Mouse (Mus musculus): ENCODE data around the gene Il12rb1. TPM values are rescaled to one million over a fixed set of nuclear protein-coding genes. Genes with fewer than 3 reads are reported as not detected.

The Il12rb1 gene
- polyA plus RNA-seq, 1 experiment from 2014 or later, result not detected

GRCm38 (mm10) chr8:70827796-70828195 lies 19.5 kb downstream of the Il12rb1 start:
- DNase-seq (ENCODE audit: low spot score), result no peak
- Histone ChIP-seq H3K4me2 (replicated peaks) (no peak overlapping the region), H3K4me3 (replicated peaks; ENCODE audit: low read length) (no peak overlapping the region), H3K36me3 (replicated peaks; ENCODE audit: control insufficient read depth, insufficient read depth) (no peaks in the 10 kb centered on the region), H3K4me1 (replicated peaks; ENCODE audit: control insufficient read depth, insufficient read depth, low read length) (no peaks in the 10 kb centered on the region), H3K27me3 (ENCODE audit: control insufficient read depth, insufficient read depth, low read length) (no peaks in the 10 kb centered on the region), H3K9me3 (ENCODE audit: control insufficient read depth, low read length) (no peaks in the 10 kb centered on the region), H3K9ac (no peak overlapping the region), H3K27ac (no peak overlapping the region)
- 89% methylated on average over 1 of the region's 1 CpGs for WGBS
- no peak for ATAC-seq (ENCODE audit: low FRiP score)

DNA sequence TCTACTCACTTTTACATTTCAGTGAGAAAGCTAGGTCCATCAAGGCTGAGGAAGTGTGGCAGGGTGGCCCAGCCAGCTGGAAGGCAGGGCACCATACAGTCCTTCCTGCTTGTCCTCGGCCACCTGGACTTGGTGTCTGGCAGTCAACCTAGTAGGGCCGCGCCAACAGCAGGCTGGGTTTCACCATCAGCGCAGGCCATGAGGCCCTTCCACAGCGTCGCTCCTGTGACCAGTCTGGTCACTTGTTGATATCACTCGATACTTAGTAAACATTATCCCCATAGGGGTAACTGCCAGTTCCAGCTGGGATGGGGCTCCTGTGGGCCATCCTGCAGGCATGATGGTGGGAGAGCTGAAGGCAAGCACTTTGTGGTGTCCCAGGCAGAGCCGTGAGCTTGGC lies 23.3 kb downstream of the Il12rb1 start:
- H3K4me1 ChIP-seq (replicated peaks; ENCODE audit: control insufficient read depth, insufficient read depth, low read length), result no peaks in the 10 kb centered on the region
- H3K9me3 ChIP-seq (ENCODE audit: control insufficient read depth, low read length), result no peaks in the 10 kb centered on the region
- no peak overlapping the region for H3K4me2 ChIP-seq (replicated peaks)
- 90% methylated on average over 8 of the region's 8 CpGs for WGBS
- H3K36me3 ChIP-seq (replicated peaks; ENCODE audit: control insufficient read depth, insufficient read depth), result 0 out of 2 replicates have a peak, but pooled peaks cover 10% of the 10 kb centered on the region
- DNase-seq (ENCODE audit: low spot score), result no peak
- H3K4me3 ChIP-seq (replicated peaks; ENCODE audit: low read length), result no peak overlapping the region
- no peaks in the 10 kb centered on the region for H3K27me3 ChIP-seq (ENCODE audit: control insufficient read depth, insufficient read depth, low read length)
- ATAC-seq (ENCODE audit: low FRiP score), result no peak
- no peak overlapping the region for H3K27ac ChIP-seq
- no peak overlapping the region for H3K9ac ChIP-seq

DNA sequence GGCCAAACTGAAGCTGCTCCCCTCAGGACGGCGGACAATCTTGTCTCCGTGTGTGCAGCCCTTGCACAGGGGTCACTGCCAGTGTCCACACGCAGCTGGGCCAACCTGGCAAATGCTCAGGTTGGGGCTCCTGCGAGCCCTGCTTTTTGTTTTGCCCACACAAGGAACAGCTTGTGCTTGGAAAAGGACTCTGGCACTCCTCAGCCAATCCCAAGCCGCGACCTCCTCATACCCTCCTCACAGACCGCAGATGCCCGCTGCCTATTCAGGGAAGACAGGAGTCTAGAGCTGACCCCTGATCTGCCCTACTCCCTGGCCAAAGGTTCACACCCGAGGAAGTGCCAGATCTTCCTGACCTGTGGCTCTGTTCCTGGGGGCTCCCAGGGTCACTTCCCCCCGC lies 24.1 kb downstream of the Il12rb1 start:
- H3K4me2 ChIP-seq (replicated peaks), result no peak overlapping the region
- no peaks in the 10 kb centered on the region for H3K9me3 ChIP-seq (ENCODE audit: control insufficient read depth, low read length)
- no peak for ATAC-seq (ENCODE audit: low FRiP score)
- H3K4me1 ChIP-seq (replicated peaks; ENCODE audit: control insufficient read depth, insufficient read depth, low read length), result no peaks in the 10 kb centered on the region
- H3K36me3 ChIP-seq (replicated peaks; ENCODE audit: control insufficient read depth, insufficient read depth), result 0 out of 2 replicates have a peak, but pooled peaks cover 10% of the 10 kb centered on the region
- H3K27me3 ChIP-seq (ENCODE audit: control insufficient read depth, insufficient read depth, low read length), result no peaks in the 10 kb centered on the region
- 61% methylated on average over 11 of the region's 11 CpGs for WGBS
- H3K27ac ChIP-seq, result no peak overlapping the region
- DNase-seq (ENCODE audit: low spot score), result no peak
- H3K4me3 ChIP-seq (replicated peaks; ENCODE audit: low read length), result no peak overlapping the region
- no peak overlapping the region for H3K9ac ChIP-seq

DNA sequence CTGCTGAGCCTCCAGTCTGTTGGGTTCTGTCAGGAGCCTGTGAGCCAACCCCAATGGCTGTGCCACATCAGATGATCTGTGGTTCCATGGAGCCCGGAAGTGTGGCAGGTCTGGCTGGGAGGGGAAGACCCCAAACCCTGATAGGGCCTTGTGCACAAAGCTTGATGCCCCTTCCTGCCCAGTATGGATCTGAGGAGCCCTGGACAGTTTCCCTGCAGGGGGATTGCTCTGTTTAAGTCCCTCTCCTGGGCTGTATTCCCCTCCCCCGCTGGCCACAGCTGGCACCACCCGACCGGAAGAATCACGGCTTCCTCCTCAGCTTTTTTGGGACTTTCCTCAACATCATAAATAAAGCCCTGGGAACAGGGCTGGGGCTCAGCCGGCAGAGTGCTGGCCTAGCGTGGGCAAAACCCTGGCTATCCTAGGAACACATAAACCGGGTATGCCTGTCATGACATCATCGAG lies 24.8 kb downstream of the Il12rb1 start:
- WGBS, result 53% methylated on average over 9 of the region's 9 CpGs
- H3K27ac ChIP-seq, result no peak overlapping the region
- ATAC-seq (ENCODE audit: low FRiP score), result no peak
- H3K27me3 ChIP-seq (ENCODE audit: control insufficient read depth, insufficient read depth, low read length), result no peaks in the 10 kb centered on the region
- no peak overlapping the region for H3K4me3 ChIP-seq (replicated peaks; ENCODE audit: low read length)
- no peaks in the 10 kb centered on the region for H3K9me3 ChIP-seq (ENCODE audit: control insufficient read depth, low read length)
- H3K9ac ChIP-seq, result no peak overlapping the region
- no peak overlapping the region for H3K4me2 ChIP-seq (replicated peaks)
- H3K4me1 ChIP-seq (replicated peaks; ENCODE audit: control insufficient read depth, insufficient read depth, low read length), result no peaks in the 10 kb centered on the region
- H3K36me3 ChIP-seq (replicated peaks; ENCODE audit: control insufficient read depth, insufficient read depth), result 0 out of 2 replicates have a peak, but pooled peaks cover 10% of the 10 kb centered on the region
- no peak for DNase-seq (ENCODE audit: low spot score)

- H3K36me3 ChIP-seq (replicated peaks; ENCODE audit: control insufficient read depth, insufficient read depth), result 0 out of 2 replicates have a peak, but pooled peaks cover 10% of the 10 kb centered on the region
- DNase-seq (ENCODE audit: low spot score), result no peak
- H3K9ac ChIP-seq, result no peak overlapping the region
- no peak for ATAC-seq (ENCODE audit: low FRiP score)
- H3K4me1 ChIP-seq (replicated peaks; ENCODE audit: control insufficient read depth, insufficient read depth, low read length), result no peaks in the 10 kb centered on the region; the same call in 1 of the 2 replicates
- no peak overlapping the region for H3K4me3 ChIP-seq (replicated peaks; ENCODE audit: low read length)
- no peaks in the 10 kb centered on the region for H3K27me3 ChIP-seq (ENCODE audit: control insufficient read depth, insufficient read depth, low read length)
- H3K4me2 ChIP-seq (replicated peaks), result no peak overlapping the region
- 52% methylated on average over 15 of the region's 15 CpGs for WGBS
- no peak overlapping the region for H3K27ac ChIP-seq
- no peaks in the 10 kb centered on the region for H3K9me3 ChIP-seq (ENCODE audit: control insufficient read depth, low read length)
These were observed 25.3 kb downstream of the Il12rb1 start for GRCm38 (mm10) chr8:70833520-70833919.

- Histone ChIP-seq H3K27me3 (ENCODE audit: control insufficient read depth, insufficient read depth, low read length) (no peaks in the 10 kb centered on the region), H3K36me3 (replicated peaks; ENCODE audit: control insufficient read depth, insufficient read depth) (0 out of 2 replicates have a peak, but pooled peaks cover 10% of the 10 kb centered on the region), H3K9ac (no peak overlapping the region), H3K4me3 (replicated peaks; ENCODE audit: low read length) (no peak overlapping the region), H3K27ac (no peak overlapping the region), H3K4me2 (replicated peaks) (no peak overlapping the region), H3K9me3 (ENCODE audit: control insufficient read depth, low read length) (no peaks in the 10 kb centered on the region), H3K4me1 (replicated peaks; ENCODE audit: control insufficient read depth, insufficient read depth, low read length) (no peaks in the 10 kb centered on the region; the same call in 1 of the 2 replicates)
- ATAC-seq (ENCODE audit: low FRiP score) (no peak), DNase-seq (ENCODE audit: low spot score) (no peak)
- 93% methylated on average over 3 of the region's 3 CpGs for WGBS
These were observed 25.8 kb downstream of the Il12rb1 start for GRCm38 (mm10) chr8:70834071-70834470.

- no peak overlapping the region for H3K9ac ChIP-seq
These were observed 28.4 kb downstream of the Il12rb1 start for GRCm38 (mm10) chr8:70836666-70837065.

DNA sequence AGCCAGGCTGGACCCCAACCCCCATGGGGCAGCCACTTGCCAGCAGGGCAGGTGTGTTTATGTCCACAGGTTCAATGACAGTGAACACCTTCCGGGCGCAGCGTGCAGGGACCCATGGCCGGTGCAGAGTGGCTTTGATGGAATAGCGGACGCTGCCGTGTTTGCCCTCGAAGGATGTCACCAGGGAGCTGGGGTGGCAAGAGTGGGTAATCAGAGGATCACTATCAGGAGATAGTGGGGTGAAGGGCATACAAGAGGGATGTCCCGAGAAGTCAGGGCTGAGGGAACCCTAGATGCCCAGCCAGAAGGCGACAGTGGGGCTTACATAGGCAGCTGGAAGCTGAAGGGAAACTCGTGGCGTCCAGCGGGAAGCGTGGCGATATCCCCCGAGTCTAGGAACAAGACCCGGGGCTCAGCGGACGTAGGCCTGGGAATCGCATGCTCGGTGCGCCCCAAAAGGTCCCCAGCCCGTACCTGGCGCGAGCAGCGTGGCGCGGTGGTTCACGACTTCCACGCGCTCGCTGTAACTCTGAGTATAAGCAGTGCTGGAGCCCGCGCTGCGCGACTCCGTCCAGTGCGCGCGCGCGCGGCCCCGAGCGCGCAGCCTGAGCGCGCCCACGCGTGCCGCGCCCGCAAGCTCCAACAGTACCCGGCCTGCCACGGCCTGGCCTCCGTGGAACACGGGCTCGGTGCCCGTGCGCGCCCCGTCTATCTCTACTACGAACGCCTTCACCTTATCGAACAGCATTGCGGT lies 30.6 kb downstream of the Il12rb1 start:
- WGBS, result 3% methylated on average over 66 of the region's 66 CpGs
- no peak for DNase-seq (ENCODE audit: low spot score)
- Histone ChIP-seq H3K4me3 (replicated peaks; ENCODE audit: low read length) (peak overlapping the region; percentile 44), H3K36me3 (replicated peaks; ENCODE audit: control insufficient read depth, insufficient read depth) (0 out of 2 replicates have a peak, but pooled peaks cover 10% of the 10 kb centered on the region), H3K9me3 (ENCODE audit: control insufficient read depth, low read length) (no peaks in the 10 kb centered on the region), H3K4me1 (replicated peaks; ENCODE audit: control insufficient read depth, insufficient read depth, low read length) (no peaks in the 10 kb centered on the region; the same call in 1 of the 2 replicates), H3K27ac (peak overlapping the region; percentile 90), H3K27me3 (ENCODE audit: control insufficient read depth, insufficient read depth, low read length) (no peaks in the 10 kb centered on the region), H3K9ac (peak overlapping the region; percentile 64), H3K4me2 (replicated peaks) (peak overlapping the region; percentile 55)
- ATAC-seq (ENCODE audit: low FRiP score), result peak; percentile 42

More at GRCm38 (mm10) chr8:70836666-70837065, 28.4 kb downstream of the Il12rb1 start:
- H3K9me3 ChIP-seq (ENCODE audit: control insufficient read depth, low read length), result no peaks in the 10 kb centered on the region
- DNase-seq (ENCODE audit: low spot score) (no peak), ATAC-seq (ENCODE audit: low FRiP score) (no peak)
- H3K27ac ChIP-seq, result no peak overlapping the region
- H3K36me3 ChIP-seq (replicated peaks; ENCODE audit: control insufficient read depth, insufficient read depth), result 0 out of 2 replicates have a peak, but pooled peaks cover 10% of the 10 kb centered on the region
- no peak overlapping the region for H3K4me2 ChIP-seq (replicated peaks)
- H3K4me1 ChIP-seq (replicated peaks; ENCODE audit: control insufficient read depth, insufficient read depth, low read length), result no peaks in the 10 kb centered on the region; the same call in 1 of the 2 replicates
- 95% methylated on average over 12 of the region's 12 CpGs for WGBS
- H3K27me3 ChIP-seq (ENCODE audit: control insufficient read depth, insufficient read depth, low read length), result no peaks in the 10 kb centered on the region
- H3K4me3 ChIP-seq (replicated peaks; ENCODE audit: low read length), result no peak overlapping the region

DNA sequence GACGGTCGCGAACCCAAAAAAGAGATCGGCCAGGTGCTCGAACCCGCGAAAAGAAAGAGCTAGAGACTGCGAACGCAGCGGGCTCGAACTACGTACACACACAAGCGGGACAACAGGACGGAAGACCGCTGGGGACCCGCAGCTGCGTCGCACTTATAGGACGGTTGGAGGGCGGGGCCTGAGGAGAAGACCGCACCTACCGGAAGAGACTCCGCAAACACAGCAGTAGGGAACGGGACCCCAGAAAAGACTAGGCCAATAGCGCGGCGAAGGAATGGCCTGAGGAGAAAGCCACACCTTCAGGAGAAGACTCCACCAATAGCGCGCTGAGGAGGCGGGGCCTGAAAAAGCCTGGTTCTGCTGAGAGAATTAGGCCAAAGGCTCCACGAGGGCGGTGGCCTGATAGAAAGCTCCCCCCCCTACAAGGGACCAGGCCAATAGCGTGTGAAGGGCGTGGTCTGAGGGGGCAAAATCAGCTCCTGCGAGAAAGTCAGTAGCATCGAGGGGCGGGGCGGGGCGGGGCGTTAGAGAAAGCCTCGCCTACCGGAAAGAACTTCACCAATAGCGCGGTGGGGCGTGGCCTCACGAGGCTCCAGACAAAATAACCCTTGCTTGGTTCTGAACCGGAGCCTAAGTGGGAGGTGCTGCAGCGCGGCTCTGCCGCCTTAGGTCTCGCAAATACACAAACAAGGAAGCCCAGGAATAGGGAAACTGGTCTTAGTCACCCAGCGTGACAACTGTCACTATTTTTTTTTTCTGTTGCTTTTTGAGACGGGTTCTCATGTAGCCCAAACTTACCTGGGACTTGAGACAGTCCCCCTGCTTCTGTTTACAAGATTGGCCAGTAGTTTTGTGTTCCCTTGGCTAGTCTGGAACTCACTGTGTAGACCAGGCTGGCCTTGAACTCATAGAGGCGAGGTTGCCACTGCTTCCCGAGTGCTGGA lies 31.4 kb downstream of the Il12rb1 start, which contains the start of gene Arrdc2:
Gene Arrdc2 (minus strand): TSS at position 313 of the 944 bp plus-strand sequence.
- H3K4me3 ChIP-seq (replicated peaks; ENCODE audit: low read length), result peak within 1 kb of the TSS; percentile 44
- ATAC-seq (ENCODE audit: low FRiP score) (peak; percentile 97), DNase-seq (ENCODE audit: low spot score) (peak; percentile 98)
- no peaks in the 10 kb centered on the region for H3K9me3 ChIP-seq (ENCODE audit: control insufficient read depth, low read length)
- 0 out of 2 replicates have a peak, but pooled peaks cover 10% of the 10 kb centered on the region for H3K36me3 ChIP-seq (replicated peaks; ENCODE audit: control insufficient read depth, insufficient read depth)
- peak within 1 kb of the TSS; percentile 55 for H3K4me2 ChIP-seq (replicated peaks)
- peak within 1 kb of the TSS; percentile 64 for H3K9ac ChIP-seq
- peak within 1 kb of the TSS; percentile 90 for H3K27ac ChIP-seq
- WGBS, result 3% methylated on average over 55 of the region's 55 CpGs
- H3K4me1 ChIP-seq (replicated peaks; ENCODE audit: control insufficient read depth, insufficient read depth, low read length), result peaks cover under 1% of the 10 kb centered on the region; the same call in 1 of the 2 replicates
- H3K27me3 ChIP-seq (ENCODE audit: control insufficient read depth, insufficient read depth, low read length), result no peaks in the 10 kb centered on the region

All from hindbrain, embryonic 14.5 days (tissue).